Mouse (Mus musculus) A20 (cell line): ENCODE data around the gene Rnasek.
A peak's percentile ranks its signal among the peaks of the same experiment; 100 is the strongest.

Experiments used
- DNase-seq: peaks from one replicate; pipeline ENCODE4 v3.0.0-alpha.2; 2011; ENCODE audit warnings: low read depth, low spot score

Gene Rnasek

GRCm38 (mm10) chr11:70218039-70218438 is 21.6 kb downstream of the Rnasek start:
- DNase-seq: no peak

GRCm38 (mm10) chr11:70216103-70216502 is 23.5 kb downstream of the Rnasek start:
- DNase-seq: no peak

GRCm38 (mm10) chr11:70215301-70215700 is 24.3 kb downstream of the Rnasek start:
- DNase-seq: no peak

DNA sequence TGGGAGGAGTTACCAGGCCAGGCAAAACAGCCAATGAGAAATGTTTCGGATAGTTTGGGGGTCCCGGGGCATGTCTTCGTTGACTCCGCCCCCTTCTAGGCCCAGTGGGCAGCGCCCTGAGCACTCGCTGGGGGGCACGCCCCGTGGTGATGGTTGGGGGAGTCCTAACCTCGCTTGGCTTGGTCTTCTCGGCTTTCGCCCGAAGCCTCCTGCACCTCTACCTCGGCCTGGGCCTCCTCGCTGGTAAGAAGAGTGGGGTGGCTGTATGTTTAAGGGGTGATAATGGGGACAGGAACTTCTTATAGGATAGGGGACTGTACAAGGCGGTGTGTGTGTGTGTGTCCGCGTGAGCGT is 24.8 kb downstream of the Rnasek start:
- no peak for DNase-seq

- DNase-seq: no peak
These were observed 25.3 kb downstream of the Rnasek start for GRCm38 (mm10) chr11:70214191-70214855.

- no peak for DNase-seq
These were observed 25.9 kb downstream of the Rnasek start for GRCm38 (mm10) chr11:70213736-70214135.

DNA sequence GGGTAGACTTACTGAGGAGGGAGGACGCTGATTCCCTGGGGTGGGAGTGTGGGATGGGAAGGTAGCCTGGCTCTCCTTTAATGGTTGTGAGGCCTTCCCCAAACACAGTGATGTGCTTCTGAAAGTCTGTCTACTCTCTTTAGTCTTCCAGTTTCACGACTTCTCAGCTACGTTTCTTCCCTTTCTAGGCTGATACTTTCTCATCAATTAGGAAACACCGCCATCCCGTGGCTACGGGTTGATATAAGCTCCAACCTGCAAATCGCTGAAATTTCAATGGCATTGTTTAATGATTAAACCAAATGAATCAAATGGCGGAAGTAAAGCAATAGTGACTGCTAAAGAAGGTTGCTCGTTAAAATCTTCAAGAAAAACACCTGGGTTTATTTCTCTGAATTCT is 26.7 kb downstream of the Rnasek start:
- DNase-seq: peak; percentile 74

- no peak for DNase-seq
These were observed 27.2 kb downstream of the Rnasek start, which contains the start of gene Slc16a11 for GRCm38 (mm10) chr11:70212423-70212822. Slc16a11 (plus strand) TSS chr11:70212752.

DNA sequence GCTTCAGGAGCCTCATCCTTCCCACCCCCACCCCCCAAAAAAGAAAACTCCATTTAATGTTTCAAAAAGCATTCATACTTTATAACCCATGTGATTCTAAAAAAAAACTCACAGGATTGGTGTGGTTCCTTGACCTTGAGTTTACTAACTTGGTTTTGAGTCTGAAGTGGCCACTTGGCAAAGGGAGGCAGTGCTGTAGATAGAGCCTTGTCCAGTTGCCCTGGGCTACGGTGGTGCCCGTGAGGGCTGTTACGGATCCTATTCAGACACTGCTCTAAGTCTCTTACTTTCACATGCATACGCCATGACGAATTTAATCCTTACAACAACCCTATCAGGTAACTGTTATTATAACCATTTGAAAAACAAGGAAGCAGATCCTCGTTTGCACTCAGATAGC is 27.7 kb downstream of the Rnasek start:
- DNase-seq: no peak

GRCm38 (mm10) chr11:70210681-70211080 is 29.0 kb downstream of the Rnasek start:
- no peak for DNase-seq

DNA sequence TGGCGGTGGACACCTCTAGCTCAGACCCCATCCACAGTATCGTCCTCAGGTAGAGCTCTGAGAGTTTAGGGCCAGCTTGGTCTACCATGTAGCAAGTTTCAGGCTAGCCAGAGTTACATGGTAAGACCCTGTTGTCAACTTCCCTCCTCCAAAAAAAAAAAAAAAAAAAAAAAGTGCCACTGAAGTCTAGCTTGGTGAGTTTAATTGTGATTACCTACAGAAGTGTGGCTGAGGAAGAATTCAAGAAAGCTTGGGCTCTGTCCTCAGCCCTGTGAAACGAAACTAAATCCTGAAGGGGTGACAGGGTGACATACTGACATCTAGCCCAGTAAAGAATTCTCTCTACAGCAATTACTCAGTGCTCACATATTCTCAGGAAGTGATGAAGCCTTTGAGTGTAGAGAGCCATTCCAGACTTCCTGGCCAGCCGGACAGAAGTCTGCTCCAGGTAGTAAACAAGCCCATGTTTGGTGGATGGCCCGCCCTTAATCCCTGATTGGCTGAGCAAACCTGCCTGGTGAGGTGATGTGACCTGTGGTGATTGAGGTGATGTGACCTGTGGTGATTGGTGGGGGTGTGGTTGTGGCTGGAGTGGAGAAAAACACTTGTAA is 30.8 kb downstream of the Rnasek start:
- no peak for DNase-seq

DNA sequence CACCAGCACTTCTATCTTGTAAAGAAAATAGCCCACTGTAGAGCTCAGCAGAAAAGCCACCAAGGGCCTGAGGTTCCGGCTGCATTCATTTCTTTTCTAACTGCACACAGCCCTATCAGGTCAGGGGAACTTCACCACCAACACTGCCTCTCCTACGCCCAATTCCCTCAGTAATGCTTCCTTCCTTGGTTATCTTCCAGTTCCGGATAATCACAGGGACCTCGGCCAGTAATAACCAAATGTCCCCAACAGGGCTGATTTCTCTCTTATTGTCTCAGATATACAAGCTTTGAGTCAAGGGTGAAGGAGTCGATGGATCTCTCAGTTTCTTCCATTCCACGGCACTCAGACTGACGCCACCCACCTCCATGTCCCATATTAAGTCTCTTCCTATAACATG is 32.4 kb downstream of the Rnasek start:
- no peak for DNase-seq

- DNase-seq: no peak
These were observed 32.8 kb downstream of the Rnasek start for GRCm38 (mm10) chr11:70206801-70207200.

- peak; percentile 80 for DNase-seq
These were observed 38.0 kb downstream of the Rnasek start for GRCm38 (mm10) chr11:70201691-70202090.

DNA sequence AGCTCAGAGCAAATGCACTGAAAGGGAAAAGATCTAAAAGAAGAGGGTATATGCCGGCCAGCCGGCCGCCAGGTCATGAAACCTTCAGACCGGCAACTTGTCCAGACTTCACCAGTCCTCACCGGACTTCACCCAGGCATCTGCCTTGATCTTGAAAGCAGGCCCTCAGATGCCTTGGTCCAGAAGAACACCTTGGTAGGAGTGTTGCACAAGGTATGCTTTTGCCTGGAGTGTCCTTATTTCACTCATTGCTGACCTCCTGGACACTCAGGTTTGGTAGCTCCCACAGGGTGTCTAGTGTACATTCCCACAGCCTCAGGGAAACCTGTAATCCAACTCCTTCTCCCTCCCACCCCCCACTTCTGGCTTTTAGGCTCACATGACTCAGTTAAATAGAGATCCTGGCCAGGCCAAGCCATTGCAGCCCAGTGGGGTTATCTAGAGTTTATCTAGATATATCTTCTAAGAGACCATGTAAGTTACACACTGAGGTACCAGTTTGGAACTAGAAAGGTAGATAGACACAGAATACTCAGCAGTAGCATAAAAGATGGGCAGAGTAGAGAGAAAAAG is 39.5 kb downstream of the Rnasek start:
- DNase-seq: no peak

DNA sequence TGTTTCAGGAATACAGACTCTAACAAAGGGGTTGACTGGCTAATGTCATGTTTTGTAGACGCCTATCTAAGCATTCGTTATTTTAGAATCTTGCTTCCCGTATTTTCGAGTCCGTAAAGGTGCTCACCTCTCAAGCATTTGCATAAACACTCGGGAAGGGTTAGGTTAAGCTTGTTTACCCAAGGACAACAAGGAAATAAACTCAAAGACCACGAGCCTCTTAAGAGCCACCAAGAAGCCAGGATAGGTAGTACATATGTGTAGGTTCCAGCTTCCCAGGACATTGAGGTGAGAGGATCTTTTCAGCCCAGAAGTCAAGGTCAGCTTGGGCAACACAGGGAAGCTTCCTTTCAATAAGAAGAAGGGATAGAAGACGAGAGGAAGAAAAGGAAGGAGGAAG is 40.5 kb downstream of the Rnasek start:
- no peak for DNase-seq

DNA sequence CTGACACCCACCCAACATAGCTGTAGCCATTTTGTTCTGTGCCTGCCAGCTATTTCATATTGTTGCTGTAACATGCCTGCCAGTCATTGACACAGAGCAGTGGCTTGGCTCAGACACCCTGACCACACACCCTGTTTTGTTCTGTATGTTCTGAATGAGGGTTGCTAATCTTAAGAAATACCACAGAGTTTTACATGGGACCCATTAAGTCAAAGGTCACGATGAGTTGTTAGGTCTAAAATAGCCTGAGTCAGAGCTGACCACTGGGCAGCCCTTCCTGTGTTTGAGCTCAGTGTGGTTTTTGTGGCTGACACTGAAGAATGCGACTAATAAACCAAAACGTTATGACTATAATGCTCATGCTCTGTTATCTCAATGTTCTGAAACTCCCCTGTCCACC is 41.3 kb downstream of the Rnasek start:
- no peak for DNase-seq

DNA sequence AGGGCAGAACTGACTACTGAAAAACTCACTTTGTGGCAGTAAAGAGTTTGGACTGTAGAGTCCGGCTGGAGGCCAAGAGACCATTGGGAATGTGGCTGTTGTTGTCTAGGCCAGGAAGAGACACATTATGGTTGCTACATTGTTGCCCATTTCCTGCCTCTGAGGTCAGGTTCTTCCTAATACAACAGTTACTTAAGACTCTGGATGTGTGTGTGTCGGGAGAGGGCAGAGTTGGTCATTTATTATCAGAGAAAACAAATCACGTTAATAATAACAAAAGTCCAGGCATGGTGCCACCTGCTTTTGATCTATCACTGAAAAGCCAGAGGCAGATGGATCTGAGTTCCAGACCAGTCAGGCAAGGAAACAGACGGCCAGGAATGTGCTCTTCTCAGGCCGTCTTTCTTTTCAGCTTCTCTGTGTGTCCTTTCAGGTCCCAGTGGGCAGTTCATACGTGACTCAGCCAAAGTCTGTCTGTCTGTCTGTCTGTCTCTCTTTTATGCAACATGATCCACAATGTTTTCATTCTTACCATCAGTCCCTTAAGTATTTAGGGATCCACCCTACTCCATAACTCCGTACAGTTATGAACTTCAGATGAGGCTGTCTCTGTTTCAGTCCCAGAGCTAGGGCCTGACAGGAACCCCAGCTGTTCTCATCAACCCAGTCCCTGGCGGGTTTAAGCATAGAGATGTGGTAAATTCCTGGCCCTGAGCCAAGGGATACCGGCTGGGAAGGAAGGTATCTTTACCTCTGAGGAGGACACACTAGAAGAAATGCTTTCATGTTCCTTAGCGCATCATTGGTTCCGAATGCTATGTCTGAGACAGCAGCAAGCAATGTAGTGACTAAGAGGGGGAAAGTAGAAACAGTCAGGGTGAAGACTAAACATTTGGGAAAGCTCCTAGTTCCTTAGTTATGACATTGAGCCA is 46.0 kb downstream of the Rnasek start:
- DNase-seq: no peak

- DNase-seq: no peak
These were observed 47.5 kb downstream of the Rnasek start for GRCm38 (mm10) chr11:70192157-70192556.

DNA sequence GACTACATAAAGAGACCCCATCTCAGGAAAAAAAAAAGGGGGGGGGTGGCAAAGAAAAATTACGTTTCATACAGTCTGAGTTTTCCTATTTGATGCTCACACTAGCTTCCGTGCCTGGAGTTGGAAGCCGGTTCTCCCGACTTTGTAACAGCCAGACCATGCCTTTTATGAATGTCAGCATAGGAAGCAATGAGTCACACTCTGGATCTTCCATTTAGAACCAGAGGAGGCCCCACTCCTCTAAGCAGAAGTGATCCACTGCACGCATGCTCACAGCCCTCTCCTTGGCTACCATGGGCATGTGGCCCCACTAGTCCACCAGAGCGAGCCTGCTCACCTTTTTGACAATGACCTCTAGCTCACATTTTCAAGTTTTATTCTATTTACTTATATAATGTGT is 48.5 kb downstream of the Rnasek start:
- DNase-seq: no peak

DNA sequence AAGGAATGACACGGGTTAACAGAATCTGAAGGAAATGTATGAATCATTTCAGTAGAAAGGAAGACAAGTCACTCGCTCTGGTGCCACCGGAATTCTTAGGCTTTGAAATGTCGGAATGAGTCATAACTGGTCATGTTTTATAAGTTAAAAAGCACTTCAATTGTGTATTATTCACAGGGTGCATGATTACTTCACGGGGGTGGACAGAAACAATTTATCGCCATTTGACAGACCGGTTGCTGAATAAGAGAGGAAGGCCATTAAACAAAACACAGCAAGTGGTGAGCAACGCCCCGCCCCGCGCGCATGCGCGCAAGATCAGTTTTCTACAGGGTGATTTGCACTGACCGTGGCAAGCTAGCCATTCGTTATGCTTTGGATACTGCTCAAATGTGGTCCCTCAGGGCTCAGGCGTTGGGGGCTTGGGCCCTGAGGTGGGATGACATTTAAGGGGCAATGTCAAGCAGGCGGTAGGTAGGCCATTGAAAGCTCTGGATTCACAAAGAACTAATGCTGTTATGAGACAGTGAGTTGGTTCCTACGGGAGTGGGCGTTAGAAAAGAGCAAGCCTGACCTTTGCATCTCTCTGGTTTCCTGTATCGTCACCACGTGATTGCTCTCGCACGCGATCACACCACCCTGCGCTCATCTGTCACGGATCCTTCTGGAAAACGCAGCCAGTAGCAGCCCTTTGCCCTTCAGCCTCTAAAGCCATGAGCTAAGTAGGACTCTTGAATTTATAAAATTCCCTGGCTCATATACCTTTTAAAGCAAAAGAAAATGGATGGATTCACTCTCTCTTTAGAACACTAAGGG is 50.1 kb downstream of the Rnasek start:
- DNase-seq: no peak
